Mouse (Mus musculus): ENCODE measurements at regions not wholly inside any gene's neighbourhood (a gene's known extent, or its start where the extent isn't known, plus 50 kb on each side); places are given as distances from the start of the nearest gene placed in this dataset.

DNA sequence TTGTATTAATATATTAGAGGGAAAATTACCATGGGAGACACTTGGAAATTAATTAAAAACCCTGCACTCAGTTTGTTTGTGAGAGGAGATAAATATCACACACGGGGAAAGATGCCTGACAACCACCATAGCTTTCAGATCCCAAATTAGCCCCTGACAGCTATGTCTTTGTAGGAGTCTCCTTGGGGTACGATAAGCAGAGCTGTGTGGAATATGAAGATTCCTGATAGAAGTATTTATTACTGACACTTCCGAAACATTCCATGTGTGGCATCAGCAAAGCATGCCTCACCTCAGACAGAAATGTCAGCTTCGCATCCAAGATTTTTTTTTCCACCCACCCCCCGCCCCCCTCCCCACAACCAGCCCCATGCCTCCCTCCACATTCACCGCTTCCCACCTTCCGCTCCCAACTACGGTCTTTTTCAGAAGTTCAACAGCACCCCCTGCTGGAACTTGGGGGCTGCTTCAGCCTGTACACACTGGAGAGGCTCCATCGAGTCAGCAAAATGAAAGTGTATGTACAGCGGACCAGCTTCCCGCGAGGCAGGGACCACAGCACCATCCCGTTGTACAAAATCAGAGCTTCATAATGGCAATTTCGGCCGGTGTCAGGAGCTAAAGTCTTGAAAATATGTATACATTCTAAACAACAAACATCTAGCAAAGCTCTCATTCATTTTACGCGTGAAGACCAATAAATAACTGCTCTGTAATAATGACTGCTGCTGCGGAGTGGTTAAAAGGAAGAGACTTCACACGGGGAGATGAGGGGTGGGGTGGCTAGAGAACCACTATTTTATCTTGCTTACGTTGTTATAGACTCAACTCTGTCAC lies 66.7 kb downstream of the Rwdd3 start:
- 22% methylated on average over 20 of the region's 20 CpGs for WGBS
- H3K4me3 ChIP-seq (ENCODE audit: low read depth, low read length), result peak overlapping the region; percentile 13; the same call in 1 of the 2 replicates
- no peaks in the 10 kb centered on the region for H3K9me3 ChIP-seq (ENCODE audit: control insufficient read depth, low read length)
- H3K4me1 ChIP-seq (ENCODE audit: control insufficient read depth, insufficient read depth, low read length), result no peaks in the 10 kb centered on the region
- H3K36me3 ChIP-seq (ENCODE audit: control insufficient read depth, insufficient read depth, low read length), result no peaks in the 10 kb centered on the region
- H3K27ac ChIP-seq (ENCODE audit: low read depth, low read length), result no peak overlapping the region
- H3K9ac ChIP-seq (replicated peaks; ENCODE audit: low read depth, low read length), result no peak overlapping the region
- peak; percentile 98 for ATAC-seq (ENCODE audit: low read depth)
- no peaks in the 10 kb centered on the region for H3K27me3 ChIP-seq (ENCODE audit: control insufficient read depth, insufficient read depth, low read length)
- H3K4me2 ChIP-seq (ENCODE audit: low read depth, low read length), result peak overlapping the region; percentile 40

DNA sequence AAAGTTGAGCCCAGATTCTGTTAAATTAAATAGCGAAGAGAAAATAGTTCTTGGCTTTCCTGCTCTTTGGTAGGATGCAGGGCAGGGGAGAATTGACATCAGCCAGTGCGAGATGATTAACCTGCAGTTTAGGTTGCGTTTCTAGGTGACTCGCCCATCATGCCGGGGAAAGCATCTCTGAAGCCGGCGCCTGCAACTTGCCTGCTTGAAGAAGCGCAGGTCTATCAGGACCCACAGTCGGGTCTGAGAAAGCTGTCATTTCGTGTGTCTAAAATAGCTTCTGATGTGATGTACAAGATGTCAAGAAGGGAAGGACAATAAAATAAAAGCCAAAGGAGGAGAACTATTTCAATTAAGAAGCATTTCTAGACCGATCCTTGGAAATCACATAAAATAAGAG lies 68.6 kb downstream of the Rwdd3 start:
- no peak overlapping the region for H3K4me2 ChIP-seq (ENCODE audit: low read depth, low read length)
- no peaks in the 10 kb centered on the region for H3K9me3 ChIP-seq (ENCODE audit: control insufficient read depth, low read length)
- H3K27ac ChIP-seq (ENCODE audit: low read depth, low read length), result no peak overlapping the region
- H3K4me1 ChIP-seq (ENCODE audit: control insufficient read depth, insufficient read depth, low read length), result no peaks in the 10 kb centered on the region
- H3K9ac ChIP-seq (replicated peaks; ENCODE audit: low read depth, low read length), result no peak overlapping the region
- no peak for ATAC-seq (ENCODE audit: low read depth)
- WGBS, result 73% methylated on average over 11 of the region's 11 CpGs
- no peak overlapping the region for H3K4me3 ChIP-seq (ENCODE audit: low read depth, low read length)
- no peaks in the 10 kb centered on the region for H3K27me3 ChIP-seq (ENCODE audit: control insufficient read depth, insufficient read depth, low read length)
- H3K36me3 ChIP-seq (ENCODE audit: control insufficient read depth, insufficient read depth, low read length), result no peaks in the 10 kb centered on the region

DNA sequence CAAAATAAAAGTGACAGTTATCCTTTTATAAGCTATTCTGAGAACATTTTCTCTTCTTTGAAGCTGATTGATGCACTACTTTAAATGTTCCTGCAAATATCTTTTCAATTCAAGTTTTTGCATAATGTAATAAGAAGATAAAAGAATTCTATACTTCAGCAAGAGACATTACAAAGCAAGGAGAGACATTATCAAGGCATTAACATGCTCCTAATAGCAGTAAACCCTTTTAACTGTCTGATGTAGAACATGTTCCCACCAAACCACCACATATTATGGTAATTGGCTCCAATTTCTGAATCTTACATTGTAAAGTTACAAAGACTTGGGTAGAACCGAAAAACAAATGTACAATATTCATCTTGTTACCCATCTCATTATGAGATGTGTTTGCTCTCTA lies 69.4 kb downstream of the Rwdd3 start:
- 83% methylated on average over 1 of the region's 1 CpGs for WGBS

DNA sequence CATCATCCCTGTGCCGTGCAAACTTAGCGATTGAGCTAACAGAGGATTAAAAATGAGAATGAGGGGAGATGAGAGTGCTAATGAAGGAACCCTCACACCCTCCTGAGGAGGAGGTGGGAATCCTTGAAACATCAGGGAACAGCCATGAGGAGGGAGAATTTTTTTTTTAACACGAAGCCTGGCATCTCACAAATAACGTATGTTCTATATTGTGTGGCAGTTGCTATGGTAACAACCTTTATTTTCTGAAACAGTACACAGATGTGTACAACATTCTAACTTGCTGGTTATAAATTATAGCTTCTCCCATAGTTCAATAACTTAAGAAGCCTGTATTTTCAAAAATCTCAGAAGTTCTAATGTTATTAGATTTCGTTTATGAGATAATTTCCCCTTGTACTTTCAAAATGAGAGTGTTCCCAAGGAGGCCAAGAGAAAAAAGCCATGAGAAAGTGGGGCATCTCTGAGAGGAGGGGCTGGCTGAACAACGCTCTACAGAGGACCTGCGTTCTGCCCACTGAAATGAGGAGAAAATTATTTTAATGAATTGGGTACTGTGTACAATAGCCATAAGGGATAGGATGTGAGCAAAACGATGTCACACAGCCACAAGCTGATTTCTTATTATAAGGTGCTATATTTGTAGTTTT lies 71.2 kb downstream of the Rwdd3 start:
- WGBS, result 62% methylated on average over 8 of the region's 8 CpGs
- ATAC-seq (ENCODE audit: low read depth), result no peak

More for the DNA sequence above, 69.4 kb downstream of the Rwdd3 start:
- no peak overlapping the region for H3K4me2 ChIP-seq (ENCODE audit: low read depth, low read length)
- H3K4me1 ChIP-seq (ENCODE audit: control insufficient read depth, insufficient read depth, low read length), result no peaks in the 10 kb centered on the region
- no peaks in the 10 kb centered on the region for H3K27me3 ChIP-seq (ENCODE audit: control insufficient read depth, insufficient read depth, low read length)
- no peaks in the 10 kb centered on the region for H3K9me3 ChIP-seq (ENCODE audit: control insufficient read depth, low read length)
- H3K27ac ChIP-seq (ENCODE audit: low read depth, low read length), result no peak overlapping the region
- no peak overlapping the region for H3K4me3 ChIP-seq (ENCODE audit: low read depth, low read length)
- no peak overlapping the region for H3K9ac ChIP-seq (replicated peaks; ENCODE audit: low read depth, low read length)
- no peak for ATAC-seq (ENCODE audit: low read depth)
- no peaks in the 10 kb centered on the region for H3K36me3 ChIP-seq (ENCODE audit: control insufficient read depth, insufficient read depth, low read length)

DNA sequence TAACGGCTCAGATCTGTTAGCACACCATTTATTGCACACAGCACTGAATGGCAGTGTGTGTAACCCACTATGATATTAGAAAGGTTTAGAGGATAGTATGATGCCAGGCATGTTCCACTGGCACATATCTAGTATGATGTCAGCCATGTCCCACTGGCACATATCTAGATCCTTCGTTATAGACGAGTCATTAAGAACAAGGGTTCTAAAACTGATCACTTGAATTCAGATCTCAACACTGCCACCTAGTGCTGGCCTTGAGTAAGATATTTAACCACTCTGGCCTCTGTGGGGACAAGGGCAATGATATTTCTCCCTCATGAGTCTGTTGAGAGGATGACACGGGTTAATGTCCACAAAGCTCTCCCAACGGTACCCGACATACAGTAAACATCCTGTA lies 78.0 kb downstream of the Rwdd3 start:
- no peak overlapping the region for H3K9ac ChIP-seq (replicated peaks; ENCODE audit: low read depth, low read length)
- H3K4me3 ChIP-seq (ENCODE audit: low read depth, low read length), result no peak overlapping the region
- 0 out of 2 replicates have a peak, but pooled peaks have one; percentile 34 for ATAC-seq (ENCODE audit: low read depth)
- no peaks in the 10 kb centered on the region for H3K9me3 ChIP-seq (ENCODE audit: control insufficient read depth, low read length)
- H3K27ac ChIP-seq (ENCODE audit: low read depth, low read length), result no peak overlapping the region
- H3K36me3 ChIP-seq (ENCODE audit: control insufficient read depth, insufficient read depth, low read length), result no peaks in the 10 kb centered on the region
- H3K4me1 ChIP-seq (ENCODE audit: control insufficient read depth, insufficient read depth, low read length), result no peaks in the 10 kb centered on the region
- 35% methylated on average over 6 of the region's 6 CpGs for WGBS
- H3K27me3 ChIP-seq (ENCODE audit: control insufficient read depth, insufficient read depth, low read length), result no peaks in the 10 kb centered on the region
- no peak overlapping the region for H3K4me2 ChIP-seq (ENCODE audit: low read depth, low read length)

More for the DNA sequence above, 71.2 kb downstream of the Rwdd3 start:
- Histone ChIP-seq H3K9me3 (ENCODE audit: control insufficient read depth, low read length) (no peaks in the 10 kb centered on the region), H3K4me2 (ENCODE audit: low read depth, low read length) (no peak overlapping the region), H3K4me1 (ENCODE audit: control insufficient read depth, insufficient read depth, low read length) (no peaks in the 10 kb centered on the region), H3K36me3 (ENCODE audit: control insufficient read depth, insufficient read depth, low read length) (no peaks in the 10 kb centered on the region), H3K9ac (replicated peaks; ENCODE audit: low read depth, low read length) (no peak overlapping the region), H3K27me3 (ENCODE audit: control insufficient read depth, insufficient read depth, low read length) (no peaks in the 10 kb centered on the region), H3K4me3 (ENCODE audit: low read depth, low read length) (no peak overlapping the region), H3K27ac (ENCODE audit: low read depth, low read length) (no peak overlapping the region)

GRCm38 (mm10) chr3:121088724-121089123 lies 82.8 kb downstream of the Rwdd3 start:
- no peak overlapping the region for H3K4me3 ChIP-seq (ENCODE audit: low read depth, low read length)
- H3K36me3 ChIP-seq (ENCODE audit: control insufficient read depth, insufficient read depth, low read length), result no peaks in the 10 kb centered on the region
- no peaks in the 10 kb centered on the region for H3K4me1 ChIP-seq (ENCODE audit: control insufficient read depth, insufficient read depth, low read length)
- 74% methylated on average over 5 of the region's 5 CpGs for WGBS
- ATAC-seq (ENCODE audit: low read depth), result no peak
- no peak overlapping the region for H3K27ac ChIP-seq (ENCODE audit: low read depth, low read length)
- H3K27me3 ChIP-seq (ENCODE audit: control insufficient read depth, insufficient read depth, low read length), result no peaks in the 10 kb centered on the region
- H3K9me3 ChIP-seq (ENCODE audit: control insufficient read depth, low read length), result no peaks in the 10 kb centered on the region
- no peak overlapping the region for H3K4me2 ChIP-seq (ENCODE audit: low read depth, low read length)
- H3K9ac ChIP-seq (replicated peaks; ENCODE audit: low read depth, low read length), result no peak overlapping the region

GRCm38 (mm10) chr3:121068676-121069075 lies 102.8 kb downstream of the Rwdd3 start:
- no peaks in the 10 kb centered on the region for H3K4me1 ChIP-seq (ENCODE audit: control insufficient read depth, insufficient read depth, low read length)
- H3K4me3 ChIP-seq (ENCODE audit: low read depth, low read length), result no peak overlapping the region
- H3K27me3 ChIP-seq (ENCODE audit: control insufficient read depth, insufficient read depth, low read length), result no peaks in the 10 kb centered on the region
- H3K9me3 ChIP-seq (ENCODE audit: control insufficient read depth, low read length), result no peaks in the 10 kb centered on the region
- H3K9ac ChIP-seq (replicated peaks; ENCODE audit: low read depth, low read length), result no peak overlapping the region
- no peaks in the 10 kb centered on the region for H3K36me3 ChIP-seq (ENCODE audit: control insufficient read depth, insufficient read depth, low read length)
- no peak for ATAC-seq (ENCODE audit: low read depth)
- H3K4me2 ChIP-seq (ENCODE audit: low read depth, low read length), result no peak overlapping the region
- 78% methylated on average over 5 of the region's 5 CpGs for WGBS
- H3K27ac ChIP-seq (ENCODE audit: low read depth, low read length), result no peak overlapping the region

- H3K36me3 ChIP-seq (ENCODE audit: control insufficient read depth, insufficient read depth, low read length), result no peaks in the 10 kb centered on the region
- H3K9me3 ChIP-seq (ENCODE audit: control insufficient read depth, low read length), result no peaks in the 10 kb centered on the region
- H3K27ac ChIP-seq (ENCODE audit: low read depth, low read length), result no peak overlapping the region
- H3K27me3 ChIP-seq (ENCODE audit: control insufficient read depth, insufficient read depth, low read length), result no peaks in the 10 kb centered on the region
- no peak overlapping the region for H3K4me2 ChIP-seq (ENCODE audit: low read depth, low read length)
- H3K4me3 ChIP-seq (ENCODE audit: low read depth, low read length), result no peak overlapping the region
- no peak for ATAC-seq (ENCODE audit: low read depth)
- 71% methylated on average over 9 of the region's 9 CpGs for WGBS
- no peak overlapping the region for H3K9ac ChIP-seq (replicated peaks; ENCODE audit: low read depth, low read length)
- no peaks in the 10 kb centered on the region for H3K4me1 ChIP-seq (ENCODE audit: control insufficient read depth, insufficient read depth, low read length)
Observed at GRCm38 (mm10) chr3:121035904-121036549, 135.5 kb downstream of the Rwdd3 start.
